Comparison of ENCODE assay signal across 8 mouse cellular contexts in genomic region chr11:106269060-106269431, GRCm38 (mm10). TPM values are rescaled to one million over a fixed set of nuclear protein-coding genes. Genes with fewer than 3 reads are reported as not detected.
A peak's percentile ranks its signal among the peaks of the same experiment; 100 is the strongest.
DNase-seq lines count a peak whose midpoint lies in the region; ATAC-seq and TF ChIP-seq lines count a peak whose summit lies in the region.

No protein-coding gene starts in this region.

- H3K4me3 ChIP-seq in gastrocnemius, adult 2 months: peak overlapping the region; percentile 61
- H3K4me3 ChIP-seq in heart, embryonic 10.5 days: no peak overlapping the region
- no peak overlapping the region for H3K4me3 ChIP-seq in midbrain, embryonic 15.5 days

- H3K27me3 ChIP-seq in heart, embryonic 10.5 days (ENCODE audit: insufficient read depth, poor library complexity, severe bottlenecking): no peaks in the 10 kb centered on the region
- H3K27me3 ChIP-seq in midbrain, embryonic 15.5 days (replicated peaks): no peaks in the 10 kb centered on the region

- no peak overlapping the region for H3K9ac ChIP-seq in midbrain, embryonic 15.5 days

- peak; percentile 59 for DNase-seq in gastrocnemius, adult 2 months
- no peak for DNase-seq in gastrocnemius, adult 18-20 months (ENCODE audit: low spot score)
- peak; percentile 72 for DNase-seq in brain, adult 2 months (ENCODE audit: low read depth, low spot score)
- no peak for DNase-seq in heart, embryonic 10.5 days (ENCODE audit: low spot score)
- DNase-seq in kidney, postnatal 25 days: peak; percentile 28 to 51
- no peak for DNase-seq in right cerebral cortex, postnatal 25 days
- DNase-seq in Muller cell, postnatal 12 days (ENCODE audit: inconsistent ontology term): no peak

- H3K27ac ChIP-seq in gastrocnemius, adult 2 months: peak overlapping the region; percentile 99
- peak overlapping the region; percentile 71 for H3K27ac ChIP-seq in heart, embryonic 10.5 days
- peak overlapping the region; percentile 36; the same call in 1 of the 2 replicates for H3K27ac ChIP-seq in midbrain, embryonic 15.5 days

- H3K4me2 ChIP-seq in midbrain, embryonic 15.5 days: no peak overlapping the region

- 54% methylated on average over 3 of the region's 3 CpGs for WGBS in heart, embryonic 10.5 days
- WGBS in midbrain, embryonic 15.5 days: 53% methylated on average over 3 of the region's 3 CpGs

- ATAC-seq in midbrain, embryonic 15.5 days (replicated peaks): no peak

- peaks cover 42% of the 10 kb centered on the region for H3K4me1 ChIP-seq in heart, embryonic 10.5 days
- H3K4me1 ChIP-seq in midbrain, embryonic 15.5 days: peaks cover 40% of the 10 kb centered on the region

- intact Hi-C loops in gastrocnemius, adult 2 months (cut with DNase I): no loop called here

- H3K36me3 ChIP-seq in heart, embryonic 10.5 days: peaks cover 44% of the 10 kb centered on the region
- H3K36me3 ChIP-seq in midbrain, embryonic 15.5 days (replicated peaks): peaks cover 13% of the 10 kb centered on the region

- no peaks in the 10 kb centered on the region for H3K9me3 ChIP-seq in heart, embryonic 10.5 days
- H3K9me3 ChIP-seq in midbrain, embryonic 15.5 days: no peaks in the 10 kb centered on the region

- no peak for TF ChIP-seq CTCF in gastrocnemius, adult 2 months (IDR thresholded peaks at IDR 0.05)

RNA-seq across cellular contexts. Expression of gene Smarcd2, which starts 3.7 kb away (rescaled TPM):
- 10 to 100 TPM; 10.8 to 12.8 TPM for total RNA-seq in gastrocnemius, adult 2 months (2021)
- 10 to 100 TPM in 1 of 2 experiments, 1 to 10 TPM in 1; 7.8 to 12.0 TPM for total RNA-seq in gastrocnemius, adult 18-20 months (2021)
- 20.9 and 36.2 TPM in 2 replicates for polyA plus RNA-seq in heart, embryonic 10.5 days (2016; fragmentation: Nextera tagmentation; extraction: Ambion mirVana)
- 10.9 and 11.5 TPM in 2 replicates for polyA plus RNA-seq in midbrain, embryonic 15.5 days (2015; fragmentation: Nextera tagmentation; extraction: Ambion mirVana)

RNA-seq across cellular contexts. Expression of gene Tcam1, which starts 7.4 kb away (rescaled TPM):
- under 1 TPM; 0.08 TPM for total RNA-seq in gastrocnemius, adult 2 months (2021)
- under 1 TPM; 0.07 to 0.11 TPM for total RNA-seq in gastrocnemius, adult 18-20 months (2021)
- 0.18 and 0.40 TPM in 2 replicates for polyA plus RNA-seq in heart, embryonic 10.5 days (2016; fragmentation: Nextera tagmentation; extraction: Ambion mirVana)
- polyA plus RNA-seq in midbrain, embryonic 15.5 days (2015; fragmentation: Nextera tagmentation; extraction: Ambion mirVana): 0.12 and 0.20 TPM in 2 replicates

RNA-seq across cellular contexts. Expression of gene Psmc5, which starts 13.1 kb away (rescaled TPM):
- 100 to 1,000 TPM; 121 to 132 TPM for total RNA-seq in gastrocnemius, adult 2 months (2021)
- total RNA-seq in gastrocnemius, adult 18-20 months (2021): 100 to 1,000 TPM; 124 to 135 TPM
- polyA plus RNA-seq in heart, embryonic 10.5 days (2016; fragmentation: Nextera tagmentation; extraction: Ambion mirVana): 330 and 386 TPM in 2 replicates
- 297 and 300 TPM in 2 replicates for polyA plus RNA-seq in midbrain, embryonic 15.5 days (2015; fragmentation: Nextera tagmentation; extraction: Ambion mirVana)

RNA-seq across cellular contexts. Expression of gene Ftsj3, which starts 13.2 kb away (rescaled TPM):
- 10 to 100 TPM; 21.9 to 22.3 TPM for total RNA-seq in gastrocnemius, adult 2 months (2021)
- 10 to 100 TPM; 20.7 to 20.9 TPM for total RNA-seq in gastrocnemius, adult 18-20 months (2021)
- 55.9 and 71.1 TPM in 2 replicates for polyA plus RNA-seq in heart, embryonic 10.5 days (2016; fragmentation: Nextera tagmentation; extraction: Ambion mirVana)
- polyA plus RNA-seq in midbrain, embryonic 15.5 days (2015; fragmentation: Nextera tagmentation; extraction: Ambion mirVana): 33.0 and 34.1 TPM in 2 replicates

RNA-seq across cellular contexts. Expression of gene Gh, which starts 32.6 kb away (rescaled TPM):
- total RNA-seq in gastrocnemius, adult 2 months (2021): not detected
- total RNA-seq in gastrocnemius, adult 18-20 months (2021): not detected
- polyA plus RNA-seq in heart, embryonic 10.5 days (2016; fragmentation: Nextera tagmentation; extraction: Ambion mirVana): not detected in 2 replicates
- polyA plus RNA-seq in midbrain, embryonic 15.5 days (2015; fragmentation: Nextera tagmentation; extraction: Ambion mirVana): not detected in 2 replicates

Comparison
In these comparisons a context has a peak if more than half of its experiments do, and no peak if none do; other contexts are left out.
1. DNase-seq: peak in gastrocnemius, adult 2 months (single experiment), brain, adult 2 months (single experiment) and kidney, postnatal 25 days (2 of 2); none in gastrocnemius, adult 18-20 months (single experiment), heart, embryonic 10.5 days (single experiment), right cerebral cortex, postnatal 25 days (single experiment) and Muller cell, postnatal 12 days (single experiment).
2. H3K27ac ChIP-seq: peak in every context shown above with its lines; median percentile 99 in gastrocnemius, adult 2 months; 71 in heart, embryonic 10.5 days; 36 in midbrain, embryonic 15.5 days.